Mouse (Mus musculus): ENCODE data around the gene S100a5.

S100a5 gene

GRCm38 (mm10) chr3:90627366-90627765 lies 19.0 kb downstream of the S100a5 start:
- no peak for DNase-seq

GRCm38 (mm10) chr3:90627807-90628206 lies 19.5 kb downstream of the S100a5 start:
- DNase-seq: no peak

- no peak for DNase-seq
Measured at GRCm38 (mm10) chr3:90629298-90629697, 21.0 kb downstream of the S100a5 start.

DNA sequence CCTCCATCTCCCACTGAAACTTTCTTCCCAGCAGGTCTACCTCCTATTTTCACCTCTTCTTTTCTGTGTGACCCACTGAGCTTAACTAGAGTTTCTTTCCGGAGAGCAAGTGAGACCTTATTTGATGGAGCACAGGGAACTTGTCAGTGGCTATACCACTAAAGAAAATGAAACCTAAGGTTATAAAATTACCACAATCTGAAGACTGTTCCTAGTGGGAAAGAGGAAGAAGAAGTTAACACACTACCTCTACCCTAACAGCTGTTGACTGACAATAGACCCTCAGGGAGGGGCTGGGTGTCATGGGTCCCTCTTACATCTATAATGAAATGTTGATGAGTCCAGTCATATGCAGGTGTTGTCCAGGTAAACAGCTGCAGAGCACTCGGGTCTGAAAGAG lies 23.7 kb downstream of the S100a5 start:
- no peak for DNase-seq

GRCm38 (mm10) chr3:90638511-90639275 lies 30.4 kb downstream of the S100a5 start:
- DNase-seq: no peak

GRCm38 (mm10) chr3:90639511-90640154 lies 31.3 kb downstream of the S100a5 start:
- peak; percentile 81 for DNase-seq

- no peak for DNase-seq
Measured at GRCm38 (mm10) chr3:90640981-90641380, 32.7 kb downstream of the S100a5 start.

GRCm38 (mm10) chr3:90644220-90644619 lies 35.9 kb downstream of the S100a5 start:
- DNase-seq: peak; percentile 82

DNA sequence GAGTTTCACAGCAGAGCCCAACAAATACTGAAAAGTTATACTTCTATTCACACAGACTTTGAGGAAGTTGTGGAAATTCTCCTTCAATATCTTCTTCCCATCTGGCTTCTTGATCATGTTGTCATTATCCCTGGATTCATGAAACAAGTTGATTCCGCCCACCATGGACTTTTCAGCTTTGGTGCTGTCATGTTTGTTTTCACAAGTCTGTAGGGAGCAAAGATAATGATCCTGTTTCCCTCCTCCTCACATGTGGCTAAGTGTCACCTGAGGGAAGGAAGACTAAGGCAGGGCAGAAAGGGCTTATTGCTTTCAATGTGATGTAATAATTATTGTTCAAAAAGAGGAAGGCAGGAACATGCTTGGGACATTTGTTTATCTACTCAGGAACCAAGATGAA lies 39.0 kb downstream of the S100a5 start:
- no peak for DNase-seq

DNA sequence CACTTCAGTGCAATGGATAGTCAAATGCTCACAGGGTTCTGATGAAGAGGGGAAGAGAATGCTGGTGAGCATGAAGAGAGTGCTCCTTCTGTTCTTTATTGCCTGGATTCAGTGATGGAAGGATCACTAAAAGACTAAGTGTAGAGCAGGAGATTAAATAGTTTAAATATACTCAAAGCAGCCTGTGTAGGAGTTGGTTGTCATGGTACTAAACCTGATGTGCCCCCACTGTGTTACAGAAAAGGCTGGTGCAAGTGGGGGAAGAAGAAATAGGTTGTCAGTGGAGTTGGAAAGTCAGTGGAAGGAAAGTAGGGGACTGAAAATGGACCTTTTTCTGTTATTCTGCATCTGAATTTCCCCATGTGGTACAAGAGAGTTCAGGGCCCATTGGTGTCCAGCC lies 40.7 kb downstream of the S100a5 start:
- DNase-seq: no peak

GRCm38 (mm10) chr3:90649832-90650231 lies 41.5 kb downstream of the S100a5 start:
- DNase-seq: no peak

GRCm38 (mm10) chr3:90652878-90653508 lies 44.7 kb downstream of the S100a5 start:
- DNase-seq: peak; percentile 75

GRCm38 (mm10) chr3:90653717-90654116 lies 45.4 kb downstream of the S100a5 start, which contains the start of gene S100a7a:
Gene S100a7a (plus strand): TSS chr3:90654017.
- DNase-seq: no peak

- peak; percentile 46 for DNase-seq
Measured at GRCm38 (mm10) chr3:90657405-90657804, 49.1 kb downstream of the S100a5 start.

- no peak for DNase-seq
Measured at GRCm38 (mm10) chr3:90659364-90660044, 51.2 kb downstream of the S100a5 start.
